Mouse (Mus musculus) limb, embryonic 13.5 days (tissue): Measurements from ENCODE around the gene Acad11. TPM values are rescaled to one million over a fixed set of nuclear protein-coding genes. Genes with fewer than 3 reads are reported as not detected.

Source experiments
- ATAC-seq: fragments of 200-750 bp; cut with Nextera tagmentation; 2 replicates; pipeline ENCODE4 v1.8.0; 2017; ENCODE audit warnings: low read depth, moderate number of reproducible peaks, moderate TSS enrichment; ENCODE audit not compliant: low FRiP score
- H3K27ac ChIP-seq: fragments of 300-500 bp; sonication (generic); 2 replicates; pipeline ENCODE4 v1.5.1; 2015; ENCODE audit warnings: inconsistent platforms, mild to moderate bottlenecking, moderate library complexity
- H3K27me3 ChIP-seq: fragments of 300-500 bp; sonication (generic); 2 replicates; pipeline ENCODE4 v1.6.1; 2015; ENCODE audit warnings: mild to moderate bottlenecking, inconsistent platforms
- H3K36me3 ChIP-seq: fragments of 300-500 bp; sonication (generic); 2 replicates; pipeline ENCODE4 v1.6.1; 2015; ENCODE audit warnings: inconsistent platforms, mild to moderate bottlenecking, moderate library complexity
- H3K4me1 ChIP-seq: fragments of 300-500 bp; sonication (generic); 2 replicates; pipeline ENCODE4 v1.6.1; 2015; ENCODE audit warnings: inconsistent platforms
- H3K4me2 ChIP-seq: fragments of 300-500 bp; sonication (generic); replicated peaks from 2 replicates; pipeline ENCODE4 v1.6.1; 2015; ENCODE audit warnings: inconsistent platforms, mild to moderate bottlenecking, moderate library complexity
- H3K4me3 ChIP-seq: fragments of 300-500 bp; sonication (generic); 2 replicates; pipeline ENCODE4 v1.5.1; 2015; ENCODE audit warnings: moderate library complexity, mild to moderate bottlenecking, inconsistent platforms
- H3K9ac ChIP-seq: fragments of 300-500 bp; sonication (generic); 2 replicates; pipeline ENCODE4 v1.6.1; 2015; ENCODE audit warnings: mild to moderate bottlenecking, inconsistent platforms
- H3K9me3 ChIP-seq: fragments of 300-500 bp; sonication (generic); 2 replicates; pipeline ENCODE4 v1.6.1; 2016; ENCODE audit warnings: inconsistent platforms
- WGBS: fragments of 180-500 bp; shearing (Covaris S2); methylation state at CpG from one replicate; pipeline ENCODE4 v1.1.7; 2015; 5-methylcytosine and 5-hydroxymethylcytosine counted together
- polyA plus RNA-seq: library from polyadenylated mRNA; unstranded; fragments of >200 nt; fragmentation: Nextera tagmentation; extraction: Ambion mirVana; gene quantifications from 2 replicates; pipeline ENCODE4 v1.2.1, GENCODE M21; 2015

Acad11 gene
- polyA plus RNA-seq, 1 experiment from 2014 or later = 10.2 TPM

DNA sequence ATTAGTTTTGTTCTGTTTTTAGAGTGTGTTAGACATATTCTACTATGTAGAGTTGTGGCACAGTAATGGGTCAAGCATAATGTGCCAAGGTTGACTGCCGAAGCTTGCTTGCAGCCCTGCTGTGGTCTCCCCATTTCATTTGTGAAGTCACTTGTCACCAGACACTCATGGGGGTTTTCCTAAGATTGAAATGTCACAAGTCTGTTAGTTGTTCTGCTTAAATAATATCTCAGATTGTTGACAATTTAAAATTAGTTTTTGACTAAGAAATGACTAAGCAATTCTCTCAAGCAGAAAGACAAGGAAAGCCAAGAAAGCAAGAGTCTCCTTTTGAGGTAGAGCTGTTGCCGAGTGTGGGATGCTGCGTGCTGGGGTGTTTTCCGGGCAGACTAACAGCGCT lies 29.8 kb downstream of the Acad11 start:
- Histone ChIP-seq H3K4me2 (no peak overlapping the region), H3K9me3 (no peaks in the 10 kb centered on the region), H3K4me3 (no peak overlapping the region), H3K36me3 (peaks cover 2% of the 10 kb centered on the region; the same call in 1 of the 2 replicates), H3K9ac (no peak overlapping the region), H3K27ac (no peak overlapping the region), H3K27me3 (no peaks in the 10 kb centered on the region), H3K4me1 (peaks cover 3% of the 10 kb centered on the region; the same call in 1 of the 2 replicates)
- ATAC-seq = no peak
- 94% methylated on average over 5 of the region's 5 CpGs for WGBS

DNA sequence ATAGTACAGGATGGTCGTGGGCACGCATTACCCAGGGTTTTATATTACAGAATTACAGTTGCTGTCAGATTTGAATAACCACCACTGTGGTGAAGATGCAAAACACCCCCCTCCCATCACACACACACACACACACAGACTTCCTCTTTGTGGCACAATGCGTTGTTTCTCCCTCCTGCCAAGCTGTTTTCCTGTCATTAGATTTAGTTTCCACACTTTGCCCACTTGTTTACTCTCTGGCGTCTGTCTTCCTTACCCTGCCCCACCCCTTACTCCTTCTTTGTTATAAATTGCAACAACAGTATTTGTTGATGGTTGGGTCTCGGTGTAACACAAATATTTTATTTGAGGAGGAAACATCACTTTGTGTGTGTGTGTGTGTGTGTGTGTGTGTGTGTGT lies 35.1 kb downstream of the Acad11 start:
- WGBS = 69% methylated on average over 5 of the region's 5 CpGs

DNA sequence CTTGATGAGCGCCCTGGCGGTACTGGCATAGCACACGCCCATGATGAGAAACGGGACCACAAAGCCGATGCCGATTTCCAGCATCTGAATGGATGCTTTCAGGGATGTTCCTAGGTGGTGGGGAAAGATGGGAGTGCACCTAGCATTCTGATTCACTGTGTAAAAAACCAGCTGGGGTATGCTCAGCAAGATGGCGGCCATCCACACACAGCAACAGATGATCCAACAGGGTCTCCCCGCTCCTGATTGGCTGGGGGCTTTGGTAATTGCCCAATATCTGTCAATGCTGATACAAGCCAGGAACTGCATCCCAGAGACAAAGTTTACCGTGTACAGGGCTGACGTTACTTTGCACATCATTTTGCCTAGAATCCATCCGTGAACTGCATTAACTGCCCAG lies 35.9 kb downstream of the Acad11 start:
- no peaks in the 10 kb centered on the region for H3K9me3 ChIP-seq
- no peak overlapping the region for H3K4me2 ChIP-seq
- no peaks in the 10 kb centered on the region for H3K27me3 ChIP-seq
- no peak overlapping the region for H3K4me3 ChIP-seq
- H3K9ac ChIP-seq = no peak overlapping the region
- WGBS = 90% methylated on average over 11 of the region's 11 CpGs
- ATAC-seq = no peak
- peaks cover 7% of the 10 kb centered on the region; the same call in 1 of the 2 replicates for H3K36me3 ChIP-seq
- H3K27ac ChIP-seq = no peak overlapping the region
- H3K4me1 ChIP-seq = peaks cover 10% of the 10 kb centered on the region

More for the DNA sequence above, 35.1 kb downstream of the Acad11 start:
- Histone ChIP-seq H3K4me2 (no peak overlapping the region), H3K9ac (no peak overlapping the region), H3K36me3 (peaks cover 7% of the 10 kb centered on the region; the same call in 1 of the 2 replicates), H3K4me1 (peaks cover 10% of the 10 kb centered on the region), H3K27me3 (no peaks in the 10 kb centered on the region), H3K9me3 (no peaks in the 10 kb centered on the region), H3K27ac (no peak overlapping the region), H3K4me3 (no peak overlapping the region)
- no peak for ATAC-seq

DNA sequence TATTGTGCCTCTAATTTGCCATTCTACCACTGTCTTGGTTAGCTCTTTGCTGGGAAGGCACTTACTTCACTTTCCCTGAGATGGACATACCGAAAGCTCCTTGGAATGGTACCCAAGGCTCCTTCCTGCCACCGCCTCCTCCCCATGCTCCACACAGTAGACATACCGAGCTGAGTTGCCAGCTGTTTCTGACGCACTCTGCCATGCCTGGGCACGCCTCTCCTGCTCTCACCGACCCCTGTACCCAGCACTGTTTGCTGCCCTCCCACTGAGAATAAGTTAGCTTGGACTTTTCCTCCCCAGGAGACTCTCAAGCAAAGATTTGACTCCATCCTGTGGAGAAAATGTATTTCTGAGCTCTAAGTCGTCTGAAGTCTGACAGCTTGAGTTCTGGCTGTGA lies 37.6 kb downstream of the Acad11 start:
- no peak overlapping the region for H3K9ac ChIP-seq
- 57% methylated on average over 7 of the region's 7 CpGs for WGBS
- no peak overlapping the region for H3K4me2 ChIP-seq
- H3K27ac ChIP-seq = no peak overlapping the region
- no peaks in the 10 kb centered on the region for H3K9me3 ChIP-seq
- H3K4me1 ChIP-seq = peaks cover 10% of the 10 kb centered on the region
- H3K36me3 ChIP-seq = 0 out of 2 replicates have a peak, but pooled peaks cover 4% of the 10 kb centered on the region
- H3K4me3 ChIP-seq = no peak overlapping the region
- no peak for ATAC-seq
- no peaks in the 10 kb centered on the region for H3K27me3 ChIP-seq

DNA sequence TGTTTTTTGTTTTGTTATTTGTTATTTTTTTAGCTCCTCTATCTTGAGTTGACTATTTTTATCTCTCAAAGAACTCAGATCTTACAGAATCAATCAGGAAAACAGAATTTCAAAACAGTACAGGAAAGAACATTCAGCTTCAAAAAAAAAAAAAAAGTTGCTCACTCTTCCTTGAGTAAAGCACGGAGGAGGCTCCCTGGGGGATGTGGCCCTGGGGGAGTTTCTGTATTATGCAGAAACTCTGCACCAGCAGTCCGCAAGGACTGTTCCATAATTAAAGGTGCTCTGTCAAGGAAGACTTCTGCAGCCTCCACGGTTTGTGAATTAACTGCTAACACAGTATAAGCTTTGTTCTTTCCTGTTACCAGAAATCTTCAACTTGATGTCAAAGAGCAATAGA lies 38.3 kb downstream of the Acad11 start:
- Histone ChIP-seq H3K4me1 (peaks cover 10% of the 10 kb centered on the region), H3K4me2 (no peak overlapping the region), H3K27ac (no peak overlapping the region), H3K36me3 (0 out of 2 replicates have a peak, but pooled peaks cover 4% of the 10 kb centered on the region), H3K9me3 (no peaks in the 10 kb centered on the region), H3K27me3 (no peaks in the 10 kb centered on the region), H3K9ac (no peak overlapping the region), H3K4me3 (no peak overlapping the region)
- WGBS = 36% methylated on average over 3 of the region's 3 CpGs
- ATAC-seq = no peak

DNA sequence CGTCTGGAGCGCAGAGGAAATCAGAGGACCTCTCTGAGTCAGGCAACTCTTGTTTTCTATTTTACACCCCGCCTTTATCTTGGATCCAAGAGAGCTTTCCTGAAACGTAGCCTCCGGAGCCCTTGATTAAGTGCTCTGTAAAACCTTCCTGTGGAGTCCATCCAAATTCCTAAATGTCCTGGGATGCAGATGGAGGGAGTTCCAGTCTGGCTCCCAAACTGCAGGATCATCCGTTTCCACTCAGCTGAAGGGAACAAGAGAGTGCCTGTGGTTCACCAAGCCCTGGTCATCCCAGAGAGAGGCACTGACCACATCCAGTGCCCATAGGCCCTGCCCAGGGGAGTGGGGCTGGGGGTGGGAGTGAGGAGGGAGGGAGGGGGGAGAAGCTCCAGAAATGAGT lies 39.1 kb downstream of the Acad11 start:
- peak overlapping the region; percentile 7; the same call in 1 of the 2 replicates for H3K27ac ChIP-seq
- WGBS = 26% methylated on average over 6 of the region's 6 CpGs

DNA sequence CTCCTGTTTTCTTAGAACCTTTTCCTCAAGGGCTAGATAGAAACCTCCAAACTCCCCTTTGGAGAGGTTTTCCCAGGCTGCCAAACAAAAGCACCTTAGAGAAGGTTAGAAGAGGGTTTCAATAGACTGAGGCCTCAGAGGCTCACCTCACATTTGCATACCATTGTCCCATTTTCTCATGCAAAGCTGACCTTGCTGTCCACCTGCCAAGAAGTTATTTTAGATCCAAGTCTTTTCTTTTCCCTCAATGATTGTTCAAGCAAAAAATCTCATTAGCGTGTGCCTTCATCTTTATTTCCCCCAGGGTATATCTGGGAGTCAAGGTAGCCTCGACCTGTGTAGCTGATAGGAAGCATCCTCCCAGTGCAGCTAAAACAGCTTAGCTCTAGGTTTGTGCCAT lies 39.7 kb downstream of the Acad11 start:
- H3K4me2 ChIP-seq = no peak overlapping the region
- H3K9me3 ChIP-seq = no peaks in the 10 kb centered on the region
- no peak overlapping the region for H3K9ac ChIP-seq
- H3K36me3 ChIP-seq = 0 out of 2 replicates have a peak, but pooled peaks cover 4% of the 10 kb centered on the region
- H3K27me3 ChIP-seq = no peaks in the 10 kb centered on the region
- no peak overlapping the region for H3K4me3 ChIP-seq
- H3K27ac ChIP-seq = peak overlapping the region; percentile 7; the same call in 1 of the 2 replicates
- 49% methylated on average over 2 of the region's 2 CpGs for WGBS
- peaks cover 10% of the 10 kb centered on the region for H3K4me1 ChIP-seq
- no peak for ATAC-seq

More for the DNA sequence above, 39.1 kb downstream of the Acad11 start:
- Histone ChIP-seq H3K27me3 (no peaks in the 10 kb centered on the region), H3K4me1 (peaks cover 10% of the 10 kb centered on the region), H3K36me3 (0 out of 2 replicates have a peak, but pooled peaks cover 4% of the 10 kb centered on the region), H3K9ac (no peak overlapping the region), H3K9me3 (no peaks in the 10 kb centered on the region), H3K4me3 (no peak overlapping the region), H3K4me2 (no peak overlapping the region)
- no peak for ATAC-seq

DNA sequence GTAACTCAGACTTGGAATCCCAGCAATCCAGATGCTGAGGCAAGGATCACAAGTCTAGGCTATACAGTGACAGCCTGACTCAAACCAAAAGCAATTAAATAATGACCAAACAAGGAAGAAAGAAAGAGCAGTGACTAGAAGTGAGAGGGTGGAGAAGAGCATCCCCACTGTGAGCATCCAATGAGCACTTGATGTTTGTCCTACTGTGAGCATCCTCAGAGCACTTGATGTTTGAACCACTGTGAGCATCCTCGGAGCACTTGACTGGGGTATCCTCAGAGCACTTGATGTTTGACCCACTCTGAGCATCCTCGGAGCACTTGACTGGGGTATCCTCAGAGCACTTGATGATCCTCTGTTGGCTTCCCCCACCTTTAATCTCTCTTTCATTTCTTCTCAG lies 41.8 kb downstream of the Acad11 start:
- no peaks in the 10 kb centered on the region for H3K27me3 ChIP-seq
- WGBS = 89% methylated on average over 2 of the region's 2 CpGs
- no peaks in the 10 kb centered on the region for H3K9me3 ChIP-seq
- ATAC-seq = no peak
- H3K27ac ChIP-seq = no peak overlapping the region
- H3K4me1 ChIP-seq = peaks cover 15% of the 10 kb centered on the region
- H3K4me3 ChIP-seq = no peak overlapping the region
- no peak overlapping the region for H3K9ac ChIP-seq
- H3K36me3 ChIP-seq = no peaks in the 10 kb centered on the region
- no peak overlapping the region for H3K4me2 ChIP-seq

DNA sequence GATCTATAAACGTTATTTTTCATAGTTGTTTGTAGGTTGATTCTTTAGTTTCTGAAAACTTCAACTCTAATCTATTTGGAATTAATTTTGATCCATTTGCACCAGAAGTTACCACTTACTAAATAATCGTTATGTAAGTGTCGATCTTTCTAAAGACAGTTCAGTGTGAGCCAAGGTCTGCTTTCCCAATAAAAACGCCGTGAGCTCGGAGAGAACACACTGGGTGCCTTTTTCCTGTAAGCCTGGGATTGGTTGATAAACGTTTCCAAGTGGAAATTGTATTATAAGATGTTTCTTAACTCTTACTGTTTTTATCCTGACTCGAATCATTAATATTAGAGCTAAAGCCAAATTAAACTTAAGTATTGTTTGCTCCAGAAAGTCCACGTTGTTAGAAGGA lies 43.8 kb downstream of the Acad11 start:
- Histone ChIP-seq H3K4me3 (no peak overlapping the region), H3K36me3 (no peaks in the 10 kb centered on the region; the same call in 1 of the 2 replicates), H3K9ac (no peak overlapping the region), H3K27me3 (no peaks in the 10 kb centered on the region), H3K4me1 (peaks cover 8% of the 10 kb centered on the region), H3K4me2 (no peak overlapping the region), H3K27ac (no peak overlapping the region), H3K9me3 (peaks cover 6% of the 10 kb centered on the region)
- WGBS = 71% methylated on average over 9 of the region's 9 CpGs
- ATAC-seq = no peak

DNA sequence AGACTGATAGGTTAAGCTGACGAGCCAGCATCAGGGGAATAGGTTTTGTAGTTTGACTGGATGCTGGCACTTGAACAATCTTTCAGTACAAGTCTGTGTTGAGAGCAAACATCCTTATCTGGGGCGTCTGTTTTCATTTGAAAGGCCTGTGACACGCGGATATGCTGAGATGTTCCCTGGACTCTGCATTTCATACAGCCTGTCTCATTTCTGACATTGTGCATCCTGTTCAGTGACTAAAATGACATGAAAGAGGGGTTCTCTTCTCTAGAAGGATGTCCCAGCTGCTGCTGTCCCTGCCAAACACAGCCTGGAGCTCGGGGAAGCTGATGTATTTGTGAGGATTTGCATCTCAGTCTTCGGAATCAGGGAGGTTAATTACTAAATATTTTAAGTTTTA lies 44.3 kb downstream of the Acad11 start:
- no peak overlapping the region for H3K4me3 ChIP-seq
- H3K9me3 ChIP-seq = peaks cover 7% of the 10 kb centered on the region
- no peak overlapping the region for H3K4me2 ChIP-seq
- H3K27ac ChIP-seq = no peak overlapping the region
- no peaks in the 10 kb centered on the region for H3K27me3 ChIP-seq
- WGBS = 80% methylated on average over 6 of the region's 6 CpGs
- no peak for ATAC-seq
- H3K9ac ChIP-seq = no peak overlapping the region
- H3K4me1 ChIP-seq = peaks cover 5% of the 10 kb centered on the region; the same call in 1 of the 2 replicates
- H3K36me3 ChIP-seq = no peaks in the 10 kb centered on the region; the same call in 1 of the 2 replicates

DNA sequence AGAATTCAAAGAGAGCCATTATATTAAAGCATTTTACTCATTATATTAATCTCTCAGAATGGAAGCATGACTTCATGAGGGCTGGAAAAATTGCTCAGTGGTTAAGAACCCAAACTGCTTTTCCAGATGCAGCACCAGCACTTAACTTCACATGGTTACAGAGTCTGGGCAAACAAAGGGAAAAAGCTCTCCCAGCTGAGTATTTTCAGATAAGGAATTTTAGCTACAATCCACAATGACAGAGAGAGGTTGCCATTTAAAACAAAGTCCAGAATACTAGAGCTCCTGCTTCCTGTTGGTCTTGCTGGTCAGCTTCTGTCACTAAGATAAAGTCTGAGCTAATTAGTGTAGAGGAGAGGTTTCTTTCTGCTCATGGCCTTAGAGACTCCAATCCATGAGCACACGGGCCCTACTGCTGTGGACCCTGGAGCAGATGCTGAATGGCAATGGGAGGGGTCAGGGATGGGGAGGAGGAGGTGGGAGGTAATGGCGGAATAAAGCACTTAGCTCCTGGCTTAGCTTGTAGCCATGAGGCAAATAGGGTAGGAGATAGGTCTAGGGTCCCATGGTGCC lies 45.5 kb downstream of the Acad11 start:
- Histone ChIP-seq H3K27me3 (no peaks in the 10 kb centered on the region), H3K4me1 (peaks cover 5% of the 10 kb centered on the region; the same call in 1 of the 2 replicates), H3K4me2 (no peak overlapping the region), H3K9ac (no peak overlapping the region), H3K27ac (0 out of 2 replicates have a peak overlapping the region, but pooled peaks have one; percentile 22), H3K4me3 (no peak overlapping the region), H3K9me3 (peaks cover 7% of the 10 kb centered on the region), H3K36me3 (no peaks in the 10 kb centered on the region; the same call in 1 of the 2 replicates)
- 55% methylated on average over 2 of the region's 2 CpGs for WGBS
- no peak for ATAC-seq

DNA sequence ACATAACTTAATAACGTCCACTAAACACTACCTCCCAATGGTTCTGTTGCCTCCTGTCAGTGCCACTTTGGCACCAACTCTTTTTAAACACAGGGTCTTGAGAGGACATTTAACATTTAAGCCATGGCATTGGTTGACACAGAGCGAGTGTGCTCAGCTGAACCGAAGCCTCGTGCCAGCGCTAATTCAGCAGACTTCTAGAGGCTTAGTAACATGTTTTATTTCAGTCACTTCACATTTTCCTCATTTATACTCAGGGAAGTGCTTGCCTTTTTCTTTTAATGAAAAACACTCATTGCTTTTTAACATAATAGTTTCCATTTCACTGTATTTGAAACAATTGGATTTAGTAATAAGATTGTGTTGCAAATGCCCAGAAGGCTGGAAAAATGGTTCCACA lies 46.0 kb downstream of the Acad11 start:
- 75% methylated on average over 5 of the region's 5 CpGs for WGBS
- Histone ChIP-seq H3K36me3 (no peaks in the 10 kb centered on the region; the same call in 1 of the 2 replicates), H3K4me2 (no peak overlapping the region), H3K4me3 (no peak overlapping the region), H3K4me1 (peaks cover 5% of the 10 kb centered on the region; the same call in 1 of the 2 replicates), H3K27ac (0 out of 2 replicates have a peak overlapping the region, but pooled peaks have one; percentile 22), H3K9ac (no peak overlapping the region), H3K9me3 (peaks cover 7% of the 10 kb centered on the region), H3K27me3 (no peaks in the 10 kb centered on the region)
- ATAC-seq = no peak

DNA sequence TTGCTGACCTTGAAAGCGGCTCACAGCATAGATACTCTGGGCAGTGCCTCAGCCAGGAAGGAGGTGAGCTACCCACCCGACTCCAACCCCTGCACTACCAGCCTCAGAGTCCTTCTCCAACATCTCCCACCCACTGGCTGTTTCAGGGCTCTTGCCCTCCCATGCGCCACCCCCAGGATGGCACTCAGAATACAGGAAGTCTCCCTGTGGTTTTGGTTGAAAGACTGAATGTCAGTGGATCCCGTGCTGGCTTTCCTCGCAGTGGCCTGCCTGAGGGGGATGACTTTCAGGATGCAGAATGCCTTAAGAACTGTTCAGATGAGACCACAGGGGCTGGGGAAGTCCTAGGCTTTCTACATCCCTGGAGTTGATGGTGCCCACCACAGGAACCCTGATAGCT lies 59.9 kb downstream of the Acad11 start:
- no peaks in the 10 kb centered on the region for H3K36me3 ChIP-seq
- H3K9ac ChIP-seq = no peak overlapping the region
- H3K27me3 ChIP-seq = no peaks in the 10 kb centered on the region
- no peak overlapping the region for H3K4me2 ChIP-seq
- no peak overlapping the region for H3K4me3 ChIP-seq
- H3K9me3 ChIP-seq = no peaks in the 10 kb centered on the region
- peaks cover 28% of the 10 kb centered on the region for H3K4me1 ChIP-seq
- no peak for ATAC-seq
- peak overlapping the region; percentile 44; the same call in 1 of the 2 replicates for H3K27ac ChIP-seq
- 71% methylated on average over 5 of the region's 5 CpGs for WGBS
